Mouse (Mus musculus) ES-Bruce4 (cell line): ENCODE measurements around the gene Thap4. TPM values are rescaled to one million over a fixed set of nuclear protein-coding genes. Genes with fewer than 3 reads are reported as not detected.

ENCODE experiments used
- H3K27ac ChIP-seq: 2 replicates; pipeline ENCODE4 v1.5.1; 2012; ENCODE audit warnings: low read length, inconsistent platforms; ENCODE audit not compliant: insufficient read depth
- H3K27me3 ChIP-seq: 2 replicates; pipeline ENCODE4 v1.6.1; 2012; ENCODE audit warnings: mild to moderate bottlenecking, low read length, inconsistent platforms; ENCODE audit not compliant: control insufficient read depth, poor library complexity, insufficient read depth, severe bottlenecking
- H3K36me3 ChIP-seq: 2 replicates; pipeline ENCODE4 v1.6.1; 2012; ENCODE audit warnings: inconsistent platforms, mild to moderate bottlenecking, low read length, moderate library complexity; ENCODE audit not compliant: control insufficient read depth, poor library complexity, insufficient read depth, severe bottlenecking
- H3K4me1 ChIP-seq: one replicate; pipeline ENCODE4 v1.8.1; 2011; ENCODE audit warnings: low read length; ENCODE audit not compliant: control insufficient read depth, insufficient read depth
- H3K4me3 ChIP-seq: 2 replicates; pipeline ENCODE4 v1.5.1; 2011; ENCODE audit warnings: low read depth, mild to moderate bottlenecking, low read length
- H3K9ac ChIP-seq: 2 replicates; pipeline ENCODE4 v1.6.1; 2012; ENCODE audit warnings: low read depth, mild to moderate bottlenecking, inconsistent platforms; ENCODE audit not compliant: poor library complexity, severe bottlenecking
- H3K9me3 ChIP-seq: replicated peaks from 2 replicates; pipeline ENCODE4 v1.6.1; 2012; ENCODE audit warnings: mild to moderate bottlenecking, low read length, inconsistent platforms; ENCODE audit not compliant: control insufficient read depth, poor library complexity, insufficient read depth, severe bottlenecking
- CTCF ChIP-seq: IDR thresholded peaks from one replicate; pipeline ENCODE4 v1.8.1; 2011; ENCODE audit warnings: low read depth, low read length
- EP300 ChIP-seq: IDR thresholded peaks from 2 replicates; pipeline ENCODE4 v1.6.1; 2011; ENCODE audit warnings: low read depth, low read length; ENCODE audit not compliant: insufficient read depth
- POLR2A ChIP-seq: IDR thresholded peaks from one replicate; pipeline ENCODE4 v1.8.1; 2011; ENCODE audit warnings: low read length; ENCODE audit not compliant: insufficient read depth
- polyA plus RNA-seq: library from polyadenylated mRNA; stranded (reverse); fragments of >200 nt; gene quantifications from 2 replicates; pipeline ENCODE4 v1.2.4, GENCODE M21; 2011; ENCODE audit warnings: low read depth; ENCODE audit not compliant: missing spikeins, insufficient read depth, insufficient read length

The Thap4 gene
- polyA plus RNA-seq, 1 experiment = 51.5 TPM

GRCm38 (mm10) chr1:93795886-93796285, 41.2 kb upstream of the Thap4 start:
- Histone ChIP-seq H3K9me3 (no peaks in the 10 kb centered on the region), H3K27me3 (no peaks in the 10 kb centered on the region), H3K27ac (no peak overlapping the region), H3K4me1 (peaks cover 3% of the 10 kb centered on the region), H3K36me3 (peaks cover 82% of the 10 kb centered on the region), H3K4me3 (no peak overlapping the region), H3K9ac (no peak overlapping the region)
- TF ChIP-seq CTCF (no peak), EP300 (no peak), POLR2A (no peak)

GRCm38 (mm10) chr1:93794526-93794925, 39.9 kb upstream of the Thap4 start:
- Histone ChIP-seq H3K27ac (no peak overlapping the region), H3K9me3 (no peaks in the 10 kb centered on the region)

DNA sequence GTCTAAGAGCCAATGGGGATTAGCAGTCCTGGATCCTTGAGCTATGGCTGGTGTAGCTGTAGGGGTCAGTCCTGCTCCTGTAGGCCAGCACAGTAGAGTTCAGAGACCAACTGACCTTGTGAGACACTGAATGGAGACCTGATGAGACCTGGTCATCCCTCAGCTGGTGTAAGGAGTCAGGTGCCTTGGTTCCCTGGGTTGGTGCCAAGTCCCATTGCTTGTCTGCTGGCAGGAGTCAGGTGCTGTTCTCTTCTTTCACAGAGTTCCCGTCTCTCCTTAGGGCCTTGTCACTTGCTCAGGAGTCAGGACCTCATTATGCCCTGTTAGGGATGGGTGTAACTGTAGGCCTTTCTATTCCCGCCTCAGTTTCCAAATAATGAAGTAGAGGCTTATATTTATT, 32.2 kb upstream of the Thap4 start:
- H3K4me3 ChIP-seq = no peak overlapping the region
- no peak for TF ChIP-seq EP300
- no peak for TF ChIP-seq CTCF
- TF ChIP-seq POLR2A = no peak
- H3K9me3 ChIP-seq = no peaks in the 10 kb centered on the region
- H3K9ac ChIP-seq = no peak overlapping the region
- no peaks in the 10 kb centered on the region for H3K27me3 ChIP-seq
- no peaks in the 10 kb centered on the region for H3K4me1 ChIP-seq
- H3K27ac ChIP-seq = no peak overlapping the region
- peaks cover 17% of the 10 kb centered on the region for H3K36me3 ChIP-seq

More at GRCm38 (mm10) chr1:93794526-93794925, 39.9 kb upstream of the Thap4 start:
- TF ChIP-seq CTCF (no peak), EP300 (no peak), POLR2A (no peak)
- Histone ChIP-seq H3K4me1 (peaks cover 3% of the 10 kb centered on the region), H3K36me3 (peaks cover 72% of the 10 kb centered on the region), H3K9ac (no peak overlapping the region), H3K4me3 (no peak overlapping the region), H3K27me3 (no peaks in the 10 kb centered on the region)

DNA sequence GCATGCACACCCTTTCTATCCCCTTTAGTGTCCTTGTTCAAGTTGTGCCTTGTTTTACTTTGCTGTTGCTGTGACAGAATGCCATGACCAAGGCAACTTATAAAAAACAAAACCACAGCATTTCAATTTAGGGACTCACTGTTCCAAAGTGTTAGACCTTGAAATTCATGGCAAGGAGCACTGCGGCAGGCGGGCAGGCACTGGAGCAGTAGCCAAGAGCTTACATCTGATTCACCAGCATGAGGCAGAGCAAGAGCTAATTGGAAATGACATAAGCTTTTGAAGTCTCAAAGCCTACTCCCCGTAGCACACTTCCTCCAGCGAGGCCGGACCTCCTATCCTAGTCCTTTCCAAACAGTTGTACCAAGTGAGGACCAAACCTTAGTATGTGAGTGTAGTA, 22.0 kb upstream of the Thap4 start:
- TF ChIP-seq EP300 = no peak
- TF ChIP-seq CTCF = no peak
- no peak for TF ChIP-seq POLR2A
- H3K27me3 ChIP-seq = no peaks in the 10 kb centered on the region
- no peak overlapping the region for H3K27ac ChIP-seq
- no peak overlapping the region for H3K9ac ChIP-seq
- no peak overlapping the region for H3K4me3 ChIP-seq
- H3K4me1 ChIP-seq = no peaks in the 10 kb centered on the region
- H3K9me3 ChIP-seq = no peaks in the 10 kb centered on the region
- H3K36me3 ChIP-seq = peaks cover 30% of the 10 kb centered on the region

- H3K9ac ChIP-seq = no peak overlapping the region
- H3K36me3 ChIP-seq = peaks cover 13% of the 10 kb centered on the region
- H3K27me3 ChIP-seq = no peaks in the 10 kb centered on the region
- TF ChIP-seq POLR2A (no peak), EP300 (no peak), CTCF (no peak)
- H3K9me3 ChIP-seq = no peaks in the 10 kb centered on the region
- H3K4me3 ChIP-seq = no peak overlapping the region
- no peak overlapping the region for H3K27ac ChIP-seq
- H3K4me1 ChIP-seq = no peaks in the 10 kb centered on the region
These were observed 15.2 kb upstream of the Thap4 start for GRCm38 (mm10) chr1:93769901-93770300.

DNA sequence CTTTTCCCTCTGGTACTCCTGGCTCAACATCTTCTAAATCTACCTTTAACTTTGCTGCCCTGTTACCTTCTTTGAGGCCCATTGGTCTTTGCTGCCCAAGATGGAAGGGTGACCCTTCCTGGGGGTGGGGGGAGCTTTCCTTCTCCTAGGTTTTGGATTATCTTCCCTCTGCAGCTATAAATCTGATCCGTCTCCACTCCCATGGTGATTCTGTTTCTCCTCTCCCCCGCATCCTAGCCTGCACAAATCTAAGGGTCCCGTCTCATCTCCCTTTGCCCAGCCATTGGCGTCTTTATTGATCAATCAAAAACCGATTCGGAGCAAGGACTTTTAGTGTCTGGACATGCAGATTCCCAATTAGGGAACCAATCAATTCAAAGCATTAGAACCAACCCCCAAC, 12.9 kb upstream of the Thap4 start:
- Histone ChIP-seq H3K9me3 (no peaks in the 10 kb centered on the region), H3K27ac (no peak overlapping the region), H3K4me3 (no peak overlapping the region), H3K36me3 (peaks cover 6% of the 10 kb centered on the region; the same call in 1 of the 2 replicates), H3K9ac (no peak overlapping the region), H3K27me3 (no peaks in the 10 kb centered on the region), H3K4me1 (no peaks in the 10 kb centered on the region)
- TF ChIP-seq EP300 (no peak), CTCF (no peak), POLR2A (no peak)
